Mouse (Mus musculus): ENCODE measurements around the gene Ggact. TPM values are rescaled to one million over a fixed set of nuclear protein-coding genes. Genes with fewer than 3 reads are reported as not detected.
A peak's percentile ranks its signal among the peaks of the same experiment; 100 is the strongest.

Ggact gene
- polyA plus RNA-seq, 1 experiment: 137 TPM

GRCm38 (mm10) chr14:122942757-122943474, 29.4 kb upstream of the Ggact start:
- Histone ChIP-seq H3K4me1 (ENCODE audit: control insufficient read depth, insufficient read depth, low read length) (no peaks in the 10 kb centered on the region), H3K27me3 (ENCODE audit: control insufficient read depth, insufficient read depth, low read length) (no peaks in the 10 kb centered on the region), H3K27ac (ENCODE audit: insufficient read depth, low read length) (no peak overlapping the region), H3K4me3 (replicated peaks; ENCODE audit: insufficient read depth, low read depth, low read length) (no peak overlapping the region)
- no peak for DNase-seq
- 82% methylated on average over 4 of the region's 4 CpGs for WGBS
- TF ChIP-seq POLR2A (IDR thresholded peaks at IDR 0.05; ENCODE audit: borderline replicate concordance, insufficient read depth, low read length) (no peak), CTCF (IDR thresholded peaks at IDR 0.05; ENCODE audit: borderline replicate concordance, insufficient read depth, low read depth, low read length) (no peak)

GRCm38 (mm10) chr14:122936460-122936859, 22.9 kb upstream of the Ggact start:
- Histone ChIP-seq H3K4me1 (ENCODE audit: control insufficient read depth, insufficient read depth, low read length) (no peaks in the 10 kb centered on the region; the same call in 1 of the 2 replicates), H3K27ac (ENCODE audit: insufficient read depth, low read length) (no peak overlapping the region), H3K27me3 (ENCODE audit: control insufficient read depth, insufficient read depth, low read length) (no peaks in the 10 kb centered on the region), H3K4me3 (replicated peaks; ENCODE audit: insufficient read depth, low read depth, low read length) (no peak overlapping the region)
- WGBS: 8% methylated on average over 1 of the region's 1 CpGs
- DNase-seq: peak; percentile 52 to 66
- peak; percentile 41; the same call in 1 of the 2 replicates for TF ChIP-seq CTCF (IDR thresholded peaks at IDR 0.05; ENCODE audit: borderline replicate concordance, insufficient read depth, low read depth, low read length)
- no peak for TF ChIP-seq POLR2A (IDR thresholded peaks at IDR 0.05; ENCODE audit: borderline replicate concordance, insufficient read depth, low read length)

- DNase-seq: no peak
- TF ChIP-seq POLR2A (IDR thresholded peaks at IDR 0.05; ENCODE audit: borderline replicate concordance, insufficient read depth, low read length) (no peak), CTCF (IDR thresholded peaks at IDR 0.05; ENCODE audit: borderline replicate concordance, insufficient read depth, low read depth, low read length) (no peak)
- Histone ChIP-seq H3K4me1 (ENCODE audit: control insufficient read depth, insufficient read depth, low read length) (peaks cover 3% of the 10 kb centered on the region; the same call in 1 of the 2 replicates), H3K27me3 (ENCODE audit: control insufficient read depth, insufficient read depth, low read length) (no peaks in the 10 kb centered on the region), H3K4me3 (replicated peaks; ENCODE audit: insufficient read depth, low read depth, low read length) (no peak overlapping the region), H3K27ac (ENCODE audit: insufficient read depth, low read length) (no peak overlapping the region)
- 47% methylated on average over 5 of the region's 5 CpGs for WGBS
Observed at GRCm38 (mm10) chr14:122920011-122920410, 6.5 kb upstream of the Ggact start.

- TF ChIP-seq CTCF (IDR thresholded peaks at IDR 0.05; ENCODE audit: borderline replicate concordance, insufficient read depth, low read depth, low read length) (no peak), POLR2A (IDR thresholded peaks at IDR 0.05; ENCODE audit: borderline replicate concordance, insufficient read depth, low read length) (no peak)
- Histone ChIP-seq H3K4me3 (replicated peaks; ENCODE audit: insufficient read depth, low read depth, low read length) (no peak overlapping the region), H3K27me3 (ENCODE audit: control insufficient read depth, insufficient read depth, low read length) (no peaks in the 10 kb centered on the region), H3K27ac (ENCODE audit: insufficient read depth, low read length) (no peak overlapping the region), H3K4me1 (ENCODE audit: control insufficient read depth, insufficient read depth, low read length) (peaks cover 3% of the 10 kb centered on the region; the same call in 1 of the 2 replicates)
- peak in 1 of 2 experiments; percentile 5 for DNase-seq
- 95% methylated on average over 1 of the region's 1 CpGs for WGBS
Observed at GRCm38 (mm10) chr14:122917676-122918075, 4.1 kb upstream of the Ggact start.

- Histone ChIP-seq H3K27me3 (ENCODE audit: control insufficient read depth, insufficient read depth, low read length) (no peaks in the 10 kb centered on the region), H3K4me1 (ENCODE audit: control insufficient read depth, insufficient read depth, low read length) (peaks cover 9% of the 10 kb centered on the region; the same call in 1 of the 2 replicates), H3K4me3 (replicated peaks; ENCODE audit: insufficient read depth, low read depth, low read length) (peak overlapping the region; percentile 92), H3K27ac (ENCODE audit: insufficient read depth, low read length) (peak overlapping the region; percentile 97)
- peak; percentile 83 to 88 for DNase-seq
- peak; percentile 41 for TF ChIP-seq POLR2A (IDR thresholded peaks at IDR 0.05; ENCODE audit: borderline replicate concordance, insufficient read depth, low read length)
- TF ChIP-seq CTCF (IDR thresholded peaks at IDR 0.05; ENCODE audit: borderline replicate concordance, insufficient read depth, low read depth, low read length): no peak
- WGBS: under 1% methylated on average over 58 of the region's 58 CpGs
Observed at GRCm38 (mm10) chr14:122912812-122913498, 602 bp downstream of the Ggact start.

GRCm38 (mm10) chr14:122912137-122912536, 1.4 kb downstream of the Ggact start:
- peak in 1 of 2 experiments; percentile 25 for DNase-seq
- Histone ChIP-seq H3K4me3 (replicated peaks; ENCODE audit: insufficient read depth, low read depth, low read length) (peak overlapping the region; percentile 92), H3K27ac (ENCODE audit: insufficient read depth, low read length) (peak overlapping the region; percentile 43; the same call in 1 of the 2 replicates), H3K4me1 (ENCODE audit: control insufficient read depth, insufficient read depth, low read length) (peaks cover 9% of the 10 kb centered on the region; the same call in 1 of the 2 replicates), H3K27me3 (ENCODE audit: control insufficient read depth, insufficient read depth, low read length) (no peaks in the 10 kb centered on the region)
- WGBS: 41% methylated on average over 1 of the region's 1 CpGs
- no peak for TF ChIP-seq POLR2A (IDR thresholded peaks at IDR 0.05; ENCODE audit: borderline replicate concordance, insufficient read depth, low read length)
- TF ChIP-seq CTCF (IDR thresholded peaks at IDR 0.05; ENCODE audit: borderline replicate concordance, insufficient read depth, low read depth, low read length): no peak

DNA sequence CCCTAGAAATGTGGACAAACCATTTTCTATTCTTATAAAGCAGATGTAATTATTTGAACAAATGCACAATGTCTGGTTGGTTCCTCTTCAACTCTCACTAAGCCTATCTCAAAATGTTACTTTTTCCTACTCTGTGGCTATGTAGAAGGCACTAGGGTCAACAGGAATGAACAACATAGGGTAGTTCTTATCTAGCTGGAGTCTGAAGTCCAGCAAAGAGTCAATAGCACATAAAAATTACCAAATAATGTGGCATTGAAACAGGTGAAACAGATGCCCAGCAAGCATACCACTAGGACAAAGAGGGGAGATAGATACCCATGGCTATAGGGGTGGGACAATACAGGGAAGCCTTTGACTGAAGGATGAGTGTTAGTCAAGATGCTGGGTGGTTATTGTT, 2.3 kb downstream of the Ggact start:
- Histone ChIP-seq H3K4me3 (replicated peaks; ENCODE audit: insufficient read depth, low read depth, low read length) (no peak overlapping the region), H3K4me1 (ENCODE audit: control insufficient read depth, insufficient read depth, low read length) (peaks cover 9% of the 10 kb centered on the region; the same call in 1 of the 2 replicates), H3K27ac (ENCODE audit: insufficient read depth, low read length) (peak overlapping the region; percentile 61; the same call in 1 of the 2 replicates), H3K27me3 (ENCODE audit: control insufficient read depth, insufficient read depth, low read length) (no peaks in the 10 kb centered on the region)
- TF ChIP-seq POLR2A (IDR thresholded peaks at IDR 0.05; ENCODE audit: borderline replicate concordance, insufficient read depth, low read length): no peak
- no peak for TF ChIP-seq CTCF (IDR thresholded peaks at IDR 0.05; ENCODE audit: borderline replicate concordance, insufficient read depth, low read depth, low read length)
- peak in 1 of 2 experiments; percentile 5 for DNase-seq

Data from cerebellum, adult 2 months (tissue).